Mouse (Mus musculus): ENCODE measurements around the gene Sorl1. TPM values are rescaled to one million over a fixed set of nuclear protein-coding genes. Genes with fewer than 3 reads are reported as not detected.

Gene Sorl1
- polyA plus RNA-seq, 2 experiments: 1.1 to 1.4 TPM

GRCm38 (mm10) chr9:42056591-42056990 is 67.5 kb downstream of the Sorl1 start:
- no peak for DNase-seq (ENCODE audit: low read depth in 3 of 3, low spot score in 3 of 3)
- no peak overlapping the region for H3K27ac ChIP-seq
- 59% methylated on average over 5 of the region's 5 CpGs for WGBS (ENCODE audit: insufficient replicate concordance)

DNA sequence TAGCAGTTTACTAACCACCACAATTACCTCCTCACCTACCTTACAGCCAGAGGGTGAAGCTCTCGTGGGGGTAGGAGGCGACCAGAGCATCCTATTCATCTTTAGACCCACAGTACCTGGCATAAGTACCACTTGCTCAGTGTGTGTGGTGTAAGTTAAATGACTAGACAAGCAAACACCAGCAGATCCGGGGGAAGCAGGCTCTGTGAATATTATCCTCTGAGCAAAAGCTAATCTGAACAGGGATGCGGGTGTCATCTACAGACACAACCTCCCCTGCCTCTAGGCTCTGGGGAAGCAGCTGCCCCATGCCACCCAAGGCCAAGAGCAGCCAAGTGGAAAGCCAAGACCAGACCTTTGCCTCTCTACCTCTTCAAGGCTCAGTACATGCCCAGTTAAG is 68.7 kb downstream of the Sorl1 start:
- Histone ChIP-seq H3K4me1 (replicated peaks; ENCODE audit: control insufficient read depth in 2 of 2, insufficient read depth in 2 of 2, low read length in 1 of 2) (peaks cover 0 to 2% of the 10 kb centered on the region in 2 experiments; a peak in 1 of 4 replicates), H3K27ac (no peak overlapping the region), H3K4me3 (ENCODE audit: insufficient read depth in 1 of 2, low read depth in 2 of 2, low read length in 2 of 2) (no peak overlapping the region), H3K4me2 (ENCODE audit: low read depth) (no peak overlapping the region), H3K9ac (replicated peaks) (no peak overlapping the region), H3K36me3 (replicated peaks; ENCODE audit: control insufficient read depth, insufficient read depth, low read depth) (no peaks in the 10 kb centered on the region), H3K9me3 (ENCODE audit: control insufficient read depth, low read length) (no peaks in the 10 kb centered on the region), H3K27me3 (ENCODE audit: control insufficient read depth, insufficient read depth, low read length) (no peaks in the 10 kb centered on the region)
- ATAC-seq (ENCODE audit: insufficient read depth) (no peak), DNase-seq (ENCODE audit: low read depth in 3 of 3, low spot score in 3 of 3) (no peak)
- WGBS (ENCODE audit: insufficient replicate concordance): 61% methylated on average over 4 of the region's 4 CpGs
- TF ChIP-seq EP300 (IDR thresholded peaks at IDR 0.05; ENCODE audit: low read depth): no peak
- no peak for TF ChIP-seq CTCF (IDR thresholded peaks at IDR 0.05; ENCODE audit: low read depth)

More at GRCm38 (mm10) chr9:42056591-42056990, 67.5 kb downstream of the Sorl1 start:
- TF ChIP-seq EP300 (IDR thresholded peaks at IDR 0.05; ENCODE audit: low read depth): no peak
- TF ChIP-seq CTCF (IDR thresholded peaks at IDR 0.05; ENCODE audit: low read depth): no peak
- H3K9me3 ChIP-seq (ENCODE audit: control insufficient read depth, low read length): no peaks in the 10 kb centered on the region
- no peaks in the 10 kb centered on the region for H3K27me3 ChIP-seq (ENCODE audit: control insufficient read depth, insufficient read depth, low read length)
- H3K36me3 ChIP-seq (replicated peaks; ENCODE audit: control insufficient read depth, insufficient read depth, low read depth): no peaks in the 10 kb centered on the region
- no peak for ATAC-seq (ENCODE audit: insufficient read depth)
- H3K4me2 ChIP-seq (ENCODE audit: low read depth): no peak overlapping the region
- peaks cover 0 to 2% of the 10 kb centered on the region in 2 experiments; a peak in 1 of 4 replicates for H3K4me1 ChIP-seq (replicated peaks; ENCODE audit: control insufficient read depth in 2 of 2, insufficient read depth in 2 of 2, low read length in 1 of 2)
- no peak overlapping the region for H3K4me3 ChIP-seq (ENCODE audit: insufficient read depth in 1 of 2, low read depth in 2 of 2, low read length in 2 of 2)
- H3K9ac ChIP-seq (replicated peaks): no peak overlapping the region

- H3K27ac ChIP-seq: no peak overlapping the region
- H3K4me2 ChIP-seq (ENCODE audit: low read depth): no peak overlapping the region
- no peaks in the 10 kb centered on the region for H3K9me3 ChIP-seq (ENCODE audit: control insufficient read depth, low read length)
- no peak overlapping the region for H3K9ac ChIP-seq (replicated peaks)
- ATAC-seq (ENCODE audit: insufficient read depth) (no peak), DNase-seq (ENCODE audit: low read depth in 3 of 3, low spot score in 3 of 3) (no peak)
- no peak overlapping the region for H3K4me3 ChIP-seq (ENCODE audit: insufficient read depth in 1 of 2, low read depth in 2 of 2, low read length in 2 of 2)
- 66% methylated on average over 20 of the region's 20 CpGs for WGBS (ENCODE audit: insufficient replicate concordance)
- no peak for TF ChIP-seq CTCF (IDR thresholded peaks at IDR 0.05; ENCODE audit: low read depth)
- no peak for TF ChIP-seq EP300 (IDR thresholded peaks at IDR 0.05; ENCODE audit: low read depth)
- no peaks in the 10 kb centered on the region for H3K36me3 ChIP-seq (replicated peaks; ENCODE audit: control insufficient read depth, insufficient read depth, low read depth)
- peaks cover 0 to 2% of the 10 kb centered on the region in 2 experiments; a peak in 1 of 4 replicates for H3K4me1 ChIP-seq (replicated peaks; ENCODE audit: control insufficient read depth in 2 of 2, insufficient read depth in 2 of 2, low read length in 1 of 2)
- H3K27me3 ChIP-seq (ENCODE audit: control insufficient read depth, insufficient read depth, low read length): no peaks in the 10 kb centered on the region
Observed at GRCm38 (mm10) chr9:42054339-42055272, 69.5 kb downstream of the Sorl1 start.

DNA sequence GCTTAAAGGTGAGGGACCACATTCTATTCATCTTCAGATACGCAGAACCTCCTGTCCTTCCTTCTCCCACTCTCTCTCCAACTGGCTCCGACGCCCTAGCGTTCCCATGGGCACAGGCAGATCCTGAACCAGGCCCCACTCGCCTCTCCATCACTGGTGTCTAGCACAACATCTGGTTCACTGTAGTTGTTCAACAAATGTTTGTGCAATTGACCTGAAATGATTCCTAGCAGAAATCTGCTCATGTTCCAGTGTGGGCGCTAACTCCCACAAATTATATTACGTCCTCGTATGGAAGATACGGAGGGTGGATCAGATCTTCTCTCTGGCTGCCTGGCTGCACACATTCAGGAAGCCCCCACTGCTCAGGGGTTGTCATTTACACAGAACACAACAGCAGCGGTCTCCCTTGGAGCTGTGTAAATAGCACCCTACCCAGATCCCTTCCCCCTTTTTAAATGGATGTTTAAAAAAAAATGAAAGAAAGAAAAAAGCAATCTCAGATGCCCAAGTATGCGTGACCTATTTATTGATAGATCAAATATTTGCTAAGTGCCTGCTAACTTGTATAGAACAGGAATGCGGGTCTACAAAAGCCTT is 70.4 kb downstream of the Sorl1 start:
- WGBS (ENCODE audit: insufficient replicate concordance): 74% methylated on average over 12 of the region's 12 CpGs
- Histone ChIP-seq H3K4me1 (replicated peaks; ENCODE audit: control insufficient read depth in 2 of 2, insufficient read depth in 2 of 2, low read length in 1 of 2) (peaks cover 0 to 2% of the 10 kb centered on the region in 2 experiments; a peak in 1 of 4 replicates), H3K27me3 (ENCODE audit: control insufficient read depth, insufficient read depth, low read length) (no peaks in the 10 kb centered on the region), H3K9ac (replicated peaks) (no peak overlapping the region), H3K4me2 (ENCODE audit: low read depth) (no peak overlapping the region), H3K27ac (no peak overlapping the region), H3K4me3 (ENCODE audit: insufficient read depth in 1 of 2, low read depth in 2 of 2, low read length in 2 of 2) (no peak overlapping the region), H3K36me3 (replicated peaks; ENCODE audit: control insufficient read depth, insufficient read depth, low read depth) (no peaks in the 10 kb centered on the region), H3K9me3 (ENCODE audit: control insufficient read depth, low read length) (no peaks in the 10 kb centered on the region)
- DNase-seq (ENCODE audit: low read depth in 3 of 3, low spot score in 3 of 3) (no peak), ATAC-seq (ENCODE audit: insufficient read depth) (no peak)
- TF ChIP-seq CTCF (IDR thresholded peaks at IDR 0.05; ENCODE audit: low read depth) (no peak), EP300 (IDR thresholded peaks at IDR 0.05; ENCODE audit: low read depth) (no peak)
